Mouse (Mus musculus) CH12.LX (cell line): ENCODE measurements around the gene Gm20388.

Experiments used
- CHD1 ChIP-seq: IDR thresholded peaks from 2 replicates; pipeline ENCODE4 v1.6.1; 2012; ENCODE audit warnings: low read depth, low read length, improper control_type of control experiment, inconsistent platforms
- CTCF ChIP-seq, 2 experiments: IDR thresholded peaks in 1 of 2; conservative IDR thresholded peaks in 1 of 2; 2 replicates each; pipeline ENCODE4 v1.5.1; 2011 to 2012; ENCODE audit warnings: low read depth in 2 of 2, low read length in 2 of 2, improper control_type of control experiment in 1 of 2, inconsistent platforms in 1 of 2, mild to moderate bottlenecking in 1 of 2, moderate library complexity in 1 of 2
- MXI1 ChIP-seq: IDR thresholded peaks from 2 replicates; pipeline ENCODE4 v1.6.1; 2011; ENCODE audit warnings: mild to moderate bottlenecking, low read depth, low read length, improper control_type of control experiment
- POLR2A ChIP-seq: IDR thresholded peaks from 2 replicates; pipeline ENCODE4 v1.6.1; 2011; ENCODE audit warnings: low read depth, mild to moderate bottlenecking, improper control_type of control experiment, low read length

DNA sequence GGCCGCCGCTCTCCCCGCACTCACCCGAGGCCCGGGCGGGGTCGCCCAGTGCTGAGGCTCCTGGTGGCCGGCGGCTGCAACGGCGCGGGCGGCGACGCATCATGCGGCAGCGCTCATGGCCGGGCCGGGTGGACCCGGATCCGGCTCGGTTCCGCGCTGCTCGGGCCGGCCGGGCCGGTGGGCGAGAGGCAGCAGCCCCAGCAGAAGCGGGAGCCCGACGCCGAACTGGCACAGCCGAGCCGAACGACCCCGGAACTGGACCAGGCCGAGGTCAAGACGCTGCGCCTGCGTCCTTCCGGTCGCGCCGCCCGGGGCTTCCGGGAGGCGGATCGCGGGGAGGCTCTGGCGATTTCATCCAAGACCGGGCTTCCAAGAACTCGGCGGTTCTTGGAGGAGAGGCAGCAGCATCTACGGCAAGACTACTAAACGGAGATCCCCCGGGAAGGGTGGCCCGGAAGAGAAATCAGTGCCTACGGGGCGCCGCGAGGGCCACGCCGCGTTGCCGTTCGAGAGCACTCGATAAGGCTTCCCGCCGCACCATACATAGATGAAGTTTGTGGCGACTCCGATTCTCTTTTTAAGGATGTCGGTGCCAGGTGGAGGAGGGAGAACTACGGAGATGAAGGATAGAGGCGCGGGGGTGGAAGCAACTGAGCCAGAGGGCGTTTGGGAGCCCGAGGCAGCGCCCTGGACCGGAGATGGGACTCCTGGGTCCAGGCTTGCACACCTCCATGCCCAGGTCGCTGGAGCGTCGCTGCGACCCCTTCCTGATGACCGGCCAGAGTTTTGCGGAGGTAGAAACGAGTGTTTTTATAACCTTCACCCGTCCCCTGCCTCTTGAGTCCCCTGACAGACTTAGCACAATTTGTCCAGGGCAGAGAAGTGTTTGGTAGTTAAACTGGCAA, 190.7 kb downstream of the Gm20388 start, which contains the start of gene Zdhhc7:
- TF ChIP-seq POLR2A, result peak; percentile 84
- TF ChIP-seq CTCF (conservative IDR thresholded peaks at IDR 0.05 in 1 of 2, IDR thresholded peaks at IDR 0.05 in 1 of 2; ENCODE audit: low read depth in 2 of 2, low read length in 2 of 2), result no peak
- peak; percentile 76 for TF ChIP-seq MXI1
- TF ChIP-seq CHD1, result no peak
